Mouse (Mus musculus) ES-Bruce4 (cell line): ENCODE results near the gene Fdxacb1.

Source experiments
- CTCF ChIP-seq: IDR thresholded peaks from one replicate; pipeline ENCODE4 v1.8.1; 2011; ENCODE audit warnings: low read depth, low read length
- EP300 ChIP-seq: IDR thresholded peaks from 2 replicates; pipeline ENCODE4 v1.6.1; 2011; ENCODE audit warnings: low read depth, low read length; ENCODE audit not compliant: insufficient read depth
- POLR2A ChIP-seq: IDR thresholded peaks from one replicate; pipeline ENCODE4 v1.8.1; 2011; ENCODE audit warnings: low read length; ENCODE audit not compliant: insufficient read depth

- TF ChIP-seq POLR2A (no peak), EP300 (no peak), CTCF (no peak)
Measured at GRCm38 (mm10) chr9:50725921-50726590, 42.0 kb upstream of the Fdxacb1 start.
